Mouse (Mus musculus): Measurements from ENCODE around the gene Cfap161. TPM values are rescaled to one million over a fixed set of nuclear protein-coding genes. Genes with fewer than 3 reads are reported as not detected.
A peak's percentile ranks its signal among the peaks of the same experiment; 100 is the strongest.

Gene Cfap161
- polyA plus RNA-seq, 1 experiment from 2014 or later, result 0.41 TPM

- no peak overlapping the region for H3K27ac ChIP-seq (replicated peaks; ENCODE audit: low read depth, low read length)
- peak; percentile 33 for DNase-seq (ENCODE audit: low spot score)
- no peak overlapping the region for H3K9ac ChIP-seq (replicated peaks; ENCODE audit: low read length)
- H3K4me3 ChIP-seq (ENCODE audit: low read depth, low read length), result no peak overlapping the region
- ATAC-seq (replicated peaks; ENCODE audit: insufficient number of reproducible peaks, low FRiP score, low TSS enrichment, low read depth), result no peak
- WGBS, result 50% methylated on average over 6 of the region's 6 CpGs
- H3K4me1 ChIP-seq (ENCODE audit: control insufficient read depth, insufficient read depth, low read length), result peaks cover 5% of the 10 kb centered on the region
- no peaks in the 10 kb centered on the region for H3K9me3 ChIP-seq (replicated peaks; ENCODE audit: control insufficient read depth, low read length)
- H3K4me2 ChIP-seq (ENCODE audit: low read depth, low read length), result no peak overlapping the region
- no peaks in the 10 kb centered on the region for H3K27me3 ChIP-seq (ENCODE audit: control insufficient read depth, insufficient read depth, low read length)
- no peaks in the 10 kb centered on the region for H3K36me3 ChIP-seq (replicated peaks; ENCODE audit: control insufficient read depth, insufficient read depth, low read depth, low read length)
These were observed 56.7 kb downstream of the Cfap161 start for GRCm38 (mm10) chr7:83737914-83738490.

- no peak overlapping the region for H3K4me3 ChIP-seq (ENCODE audit: low read depth, low read length)
- H3K4me2 ChIP-seq (ENCODE audit: low read depth, low read length), result no peak overlapping the region
- H3K27ac ChIP-seq (replicated peaks; ENCODE audit: low read depth, low read length), result no peak overlapping the region
- 78% methylated on average over 6 of the region's 6 CpGs for WGBS
- no peak overlapping the region for H3K9ac ChIP-seq (replicated peaks; ENCODE audit: low read length)
- H3K9me3 ChIP-seq (replicated peaks; ENCODE audit: control insufficient read depth, low read length), result no peaks in the 10 kb centered on the region
- ATAC-seq (replicated peaks; ENCODE audit: insufficient number of reproducible peaks, low FRiP score, low TSS enrichment, low read depth), result no peak
- peaks cover 5% of the 10 kb centered on the region for H3K4me1 ChIP-seq (ENCODE audit: control insufficient read depth, insufficient read depth, low read length)
- H3K36me3 ChIP-seq (replicated peaks; ENCODE audit: control insufficient read depth, insufficient read depth, low read depth, low read length), result no peaks in the 10 kb centered on the region
- DNase-seq (ENCODE audit: low spot score), result no peak
- no peaks in the 10 kb centered on the region for H3K27me3 ChIP-seq (ENCODE audit: control insufficient read depth, insufficient read depth, low read length)
These were observed 58.2 kb downstream of the Cfap161 start for GRCm38 (mm10) chr7:83736341-83737115.

DNA sequence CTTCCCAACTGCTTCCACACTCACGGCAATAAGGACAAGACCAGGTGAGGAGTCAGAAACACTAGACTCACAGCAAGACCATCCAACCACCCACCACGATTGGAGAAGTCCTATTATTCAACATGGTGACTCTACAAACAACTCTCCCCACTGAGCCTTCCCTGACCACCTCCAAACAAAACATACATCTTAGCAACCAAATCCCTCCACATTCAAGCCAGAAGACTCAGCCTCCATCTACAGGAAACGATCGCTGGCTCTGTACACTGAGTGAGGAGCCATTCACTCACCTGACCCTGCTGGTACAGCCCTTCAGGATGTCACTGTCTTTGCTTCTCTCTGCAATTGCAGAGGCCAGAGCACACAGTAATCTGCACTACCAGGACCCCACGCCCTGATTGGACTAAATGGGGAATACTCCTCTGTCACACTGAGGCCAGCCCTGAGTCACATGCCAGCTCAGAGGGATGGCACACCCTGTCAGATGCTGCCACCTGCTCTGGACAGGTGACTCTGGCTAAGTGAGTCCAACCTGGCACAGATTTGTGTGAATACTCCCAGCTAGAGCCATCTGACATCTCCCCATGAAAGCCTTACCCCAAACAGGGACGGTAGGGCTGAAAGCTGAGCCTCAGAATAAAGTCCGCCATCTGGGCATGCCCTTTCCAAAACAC lies 59.4 kb downstream of the Cfap161 start:
- Histone ChIP-seq H3K36me3 (replicated peaks; ENCODE audit: control insufficient read depth, insufficient read depth, low read depth, low read length) (no peaks in the 10 kb centered on the region), H3K9ac (replicated peaks; ENCODE audit: low read length) (no peak overlapping the region), H3K27ac (replicated peaks; ENCODE audit: low read depth, low read length) (no peak overlapping the region), H3K4me3 (ENCODE audit: low read depth, low read length) (no peak overlapping the region), H3K4me2 (ENCODE audit: low read depth, low read length) (no peak overlapping the region), H3K9me3 (replicated peaks; ENCODE audit: control insufficient read depth, low read length) (no peaks in the 10 kb centered on the region), H3K27me3 (ENCODE audit: control insufficient read depth, insufficient read depth, low read length) (no peaks in the 10 kb centered on the region), H3K4me1 (ENCODE audit: control insufficient read depth, insufficient read depth, low read length) (peaks cover 5% of the 10 kb centered on the region)
- WGBS, result 86% methylated on average over 7 of the region's 7 CpGs
- DNase-seq (ENCODE audit: low spot score) (no peak), ATAC-seq (replicated peaks; ENCODE audit: insufficient number of reproducible peaks, low FRiP score, low TSS enrichment, low read depth) (no peak)

DNA sequence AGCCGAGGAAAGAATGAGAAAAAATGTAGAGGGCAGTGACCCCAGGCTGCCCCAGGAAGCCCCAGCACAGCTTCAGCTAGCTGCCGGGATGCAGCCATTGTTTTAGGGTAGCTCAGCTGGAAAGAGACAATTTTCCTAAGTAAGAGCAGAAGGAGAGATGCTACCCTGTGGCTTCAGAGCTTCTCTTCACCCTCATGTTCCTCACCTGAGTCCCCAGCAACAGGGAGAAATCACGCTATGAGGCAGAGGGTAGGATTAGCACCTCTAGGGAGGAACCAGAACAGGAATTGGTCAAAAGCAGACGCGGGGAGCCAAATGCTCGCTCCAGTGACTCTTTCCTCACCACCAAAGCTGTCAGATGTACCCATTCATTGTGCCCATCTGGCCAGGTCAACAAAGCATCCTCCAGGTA lies 60.0 kb downstream of the Cfap161 start:
- no peak overlapping the region for H3K27ac ChIP-seq (replicated peaks; ENCODE audit: low read depth, low read length)
- WGBS, result 63% methylated on average over 6 of the region's 6 CpGs
- H3K4me2 ChIP-seq (ENCODE audit: low read depth, low read length), result no peak overlapping the region
- no peaks in the 10 kb centered on the region for H3K36me3 ChIP-seq (replicated peaks; ENCODE audit: control insufficient read depth, insufficient read depth, low read depth, low read length)
- no peaks in the 10 kb centered on the region for H3K9me3 ChIP-seq (replicated peaks; ENCODE audit: control insufficient read depth, low read length)
- ATAC-seq (replicated peaks; ENCODE audit: insufficient number of reproducible peaks, low FRiP score, low TSS enrichment, low read depth), result no peak
- DNase-seq (ENCODE audit: low spot score), result no peak
- H3K9ac ChIP-seq (replicated peaks; ENCODE audit: low read length), result no peak overlapping the region
- no peaks in the 10 kb centered on the region for H3K27me3 ChIP-seq (ENCODE audit: control insufficient read depth, insufficient read depth, low read length)
- H3K4me1 ChIP-seq (ENCODE audit: control insufficient read depth, insufficient read depth, low read length), result peaks cover under 1% of the 10 kb centered on the region
- H3K4me3 ChIP-seq (ENCODE audit: low read depth, low read length), result no peak overlapping the region

GRCm38 (mm10) chr7:83734246-83734645 lies 60.4 kb downstream of the Cfap161 start:
- no peaks in the 10 kb centered on the region for H3K4me1 ChIP-seq (ENCODE audit: control insufficient read depth, insufficient read depth, low read length)
- no peaks in the 10 kb centered on the region for H3K27me3 ChIP-seq (ENCODE audit: control insufficient read depth, insufficient read depth, low read length)
- ATAC-seq (replicated peaks; ENCODE audit: insufficient number of reproducible peaks, low FRiP score, low TSS enrichment, low read depth) (no peak), DNase-seq (ENCODE audit: low spot score) (no peak)
- H3K36me3 ChIP-seq (replicated peaks; ENCODE audit: control insufficient read depth, insufficient read depth, low read depth, low read length), result no peaks in the 10 kb centered on the region
- no peaks in the 10 kb centered on the region for H3K9me3 ChIP-seq (replicated peaks; ENCODE audit: control insufficient read depth, low read length)
- 82% methylated on average over 3 of the region's 3 CpGs for WGBS
- no peak overlapping the region for H3K9ac ChIP-seq (replicated peaks; ENCODE audit: low read length)
- no peak overlapping the region for H3K4me2 ChIP-seq (ENCODE audit: low read depth, low read length)
- H3K27ac ChIP-seq (replicated peaks; ENCODE audit: low read depth, low read length), result no peak overlapping the region
- H3K4me3 ChIP-seq (ENCODE audit: low read depth, low read length), result no peak overlapping the region

- no peak for DNase-seq (ENCODE audit: low spot score)
- ATAC-seq (replicated peaks; ENCODE audit: insufficient number of reproducible peaks, low FRiP score, low TSS enrichment, low read depth), result no peak
- WGBS, result 86% methylated on average over 3 of the region's 3 CpGs
- no peak overlapping the region for H3K27ac ChIP-seq (replicated peaks; ENCODE audit: low read depth, low read length)
- no peak overlapping the region for H3K9ac ChIP-seq (replicated peaks; ENCODE audit: low read length)
- H3K36me3 ChIP-seq (replicated peaks; ENCODE audit: control insufficient read depth, insufficient read depth, low read depth, low read length), result no peaks in the 10 kb centered on the region
- H3K27me3 ChIP-seq (ENCODE audit: control insufficient read depth, insufficient read depth, low read length), result no peaks in the 10 kb centered on the region
- H3K4me2 ChIP-seq (ENCODE audit: low read depth, low read length), result no peak overlapping the region
- H3K9me3 ChIP-seq (replicated peaks; ENCODE audit: control insufficient read depth, low read length), result no peaks in the 10 kb centered on the region
- H3K4me3 ChIP-seq (ENCODE audit: low read depth, low read length), result no peak overlapping the region
- no peaks in the 10 kb centered on the region for H3K4me1 ChIP-seq (ENCODE audit: control insufficient read depth, insufficient read depth, low read length)
These were observed 61.9 kb downstream of the Cfap161 start for GRCm38 (mm10) chr7:83732781-83733180.

- no peaks in the 10 kb centered on the region for H3K9me3 ChIP-seq (replicated peaks; ENCODE audit: control insufficient read depth, low read length)
- H3K4me3 ChIP-seq (ENCODE audit: low read depth, low read length), result no peak overlapping the region
- H3K27me3 ChIP-seq (ENCODE audit: control insufficient read depth, insufficient read depth, low read length), result no peaks in the 10 kb centered on the region
- WGBS, result 75% methylated on average over 15 of the region's 15 CpGs
- no peaks in the 10 kb centered on the region for H3K4me1 ChIP-seq (ENCODE audit: control insufficient read depth, insufficient read depth, low read length)
- no peak for DNase-seq (ENCODE audit: low spot score)
- H3K27ac ChIP-seq (replicated peaks; ENCODE audit: low read depth, low read length), result no peak overlapping the region
- H3K4me2 ChIP-seq (ENCODE audit: low read depth, low read length), result no peak overlapping the region
- ATAC-seq (replicated peaks; ENCODE audit: insufficient number of reproducible peaks, low FRiP score, low TSS enrichment, low read depth), result no peak
- H3K9ac ChIP-seq (replicated peaks; ENCODE audit: low read length), result no peak overlapping the region
- no peaks in the 10 kb centered on the region for H3K36me3 ChIP-seq (replicated peaks; ENCODE audit: control insufficient read depth, insufficient read depth, low read depth, low read length)
These were observed 62.6 kb downstream of the Cfap161 start for GRCm38 (mm10) chr7:83731961-83732666.

Data from embryonic facial prominence, embryonic 11.5 days (tissue).